Mouse (Mus musculus): ENCODE measurements around the gene Ppp1r26.
"Not testable (repeated sequence)": the region's sequence is repeated elsewhere in the genome, so short reads cannot be mapped to it uniquely, and the experiment has no call there.

The Ppp1r26 gene

DNA sequence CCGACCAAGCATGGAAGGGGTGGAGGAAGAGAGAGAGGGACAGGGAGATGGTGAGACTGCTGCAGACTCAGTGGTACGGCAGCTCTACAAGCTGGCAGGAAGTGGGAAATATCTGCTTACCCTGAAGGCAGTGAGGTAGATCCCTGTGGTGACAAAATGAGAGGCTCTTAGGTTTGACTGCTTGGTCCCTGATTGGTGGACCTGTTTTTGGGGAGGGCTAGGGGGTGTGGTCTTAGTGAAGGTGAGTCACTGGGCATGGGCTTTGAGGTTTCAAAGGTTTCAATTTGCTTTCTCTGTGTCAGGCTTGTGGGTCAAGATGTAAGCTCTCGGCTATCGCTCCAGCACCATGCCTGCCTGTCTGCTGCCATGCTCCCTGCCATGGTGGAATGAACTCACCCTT is 1.5 kb upstream of the Ppp1r26 start:
- DNase-seq (ENCODE audit: low read depth, low spot score), result no peak

DNA sequence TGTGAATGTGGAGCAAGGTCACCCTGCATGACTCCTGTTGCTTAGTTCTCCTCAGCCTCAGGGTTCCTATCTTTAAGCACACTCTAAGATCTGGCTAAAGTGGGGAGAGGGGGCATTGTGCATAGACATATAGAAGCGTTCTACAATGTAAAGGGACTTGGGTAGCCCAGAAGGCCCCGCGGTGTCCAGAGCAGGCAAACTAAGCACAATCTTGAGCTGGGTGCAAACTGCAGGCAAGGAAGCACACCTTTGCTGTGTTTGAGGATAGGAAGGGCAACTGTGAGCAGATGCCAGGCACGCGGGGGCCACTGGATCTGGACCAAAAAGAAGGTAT is 452 bp upstream of the Ppp1r26 start:
- no peak for DNase-seq (ENCODE audit: low read depth, low spot score)

DNA sequence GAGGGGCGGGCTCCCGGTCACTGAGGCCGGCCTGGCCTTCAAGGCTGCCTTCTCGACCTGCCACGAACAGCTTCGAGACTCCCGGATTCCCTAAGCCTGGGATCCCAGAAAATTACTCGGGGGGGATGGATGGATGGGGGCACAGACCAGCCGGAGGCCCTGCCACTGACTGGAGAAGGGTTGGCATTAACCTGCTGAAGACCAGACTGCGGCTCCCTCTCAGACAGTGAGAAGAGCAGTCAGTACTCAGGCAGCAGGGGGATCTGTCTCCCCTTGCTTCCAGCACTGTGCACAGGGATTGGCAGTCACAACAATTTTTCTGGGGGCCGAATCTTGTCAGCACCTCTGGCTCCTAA is 693 bp downstream of the Ppp1r26 start:
- no peak for DNase-seq (ENCODE audit: low read depth, low spot score)

DNA sequence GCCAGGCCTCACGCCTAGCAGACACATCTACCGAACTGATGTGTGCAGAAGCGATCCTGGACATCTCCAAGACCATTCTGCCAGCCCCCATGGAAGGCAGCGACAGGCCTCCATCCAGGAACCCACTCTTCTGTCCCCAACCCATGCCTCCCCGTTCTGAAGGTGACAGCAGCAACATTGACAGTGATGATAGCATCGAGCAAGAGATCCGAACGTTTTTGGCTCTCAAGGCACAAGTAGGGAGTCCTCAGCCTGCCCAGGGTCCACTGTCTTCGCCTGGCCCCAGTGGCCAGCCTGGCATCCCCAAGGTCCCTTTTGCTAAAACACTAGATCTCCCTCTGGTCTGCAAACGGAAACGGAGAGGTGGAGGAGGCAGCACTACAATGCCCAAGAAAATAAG is 5.1 kb downstream of the Ppp1r26 start:
- DNase-seq (ENCODE audit: low read depth, low spot score), result no peak

DNA sequence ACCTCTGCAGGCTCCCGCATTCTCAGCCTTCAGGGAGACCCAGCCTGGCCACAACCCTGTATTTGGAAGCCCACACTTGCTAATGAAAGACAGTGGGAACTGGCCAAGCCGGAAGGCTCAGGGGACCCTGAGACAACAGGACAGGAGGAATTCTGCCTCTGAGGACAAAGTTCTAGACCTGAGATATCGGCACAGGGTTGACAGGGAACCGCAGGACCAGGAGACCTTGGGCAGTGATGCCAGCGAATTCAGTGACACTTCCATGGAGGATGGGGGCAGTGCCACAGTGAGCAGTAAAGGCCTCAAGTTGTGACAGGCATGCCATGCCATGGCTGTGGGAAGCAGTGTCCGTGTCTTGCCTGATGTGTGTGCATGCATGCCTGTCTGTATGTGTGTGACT is 6.9 kb downstream of the Ppp1r26 start:
- DNase-seq (ENCODE audit: low read depth, low spot score), result no peak

DNA sequence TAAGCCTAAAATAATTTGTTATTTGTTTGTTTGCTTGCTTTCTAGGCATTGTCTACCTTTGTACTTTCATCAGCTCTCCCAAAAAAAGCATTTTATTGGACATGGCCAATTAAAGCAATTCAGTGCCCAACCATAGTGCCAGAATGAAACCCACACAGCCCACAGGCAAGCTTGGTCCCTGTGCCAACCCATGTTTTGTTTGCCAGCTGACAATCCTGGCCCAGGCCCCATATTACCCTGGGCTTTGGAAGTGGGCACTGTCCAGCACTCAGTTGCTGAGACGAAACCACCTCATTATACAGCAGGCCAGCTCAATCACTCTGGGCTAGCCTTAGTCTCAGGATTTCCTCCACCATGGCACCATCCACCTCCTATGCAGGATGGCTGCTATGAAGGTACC is 10.0 kb downstream of the Ppp1r26 start:
- no peak for DNase-seq (ENCODE audit: low read depth, low spot score)

DNA sequence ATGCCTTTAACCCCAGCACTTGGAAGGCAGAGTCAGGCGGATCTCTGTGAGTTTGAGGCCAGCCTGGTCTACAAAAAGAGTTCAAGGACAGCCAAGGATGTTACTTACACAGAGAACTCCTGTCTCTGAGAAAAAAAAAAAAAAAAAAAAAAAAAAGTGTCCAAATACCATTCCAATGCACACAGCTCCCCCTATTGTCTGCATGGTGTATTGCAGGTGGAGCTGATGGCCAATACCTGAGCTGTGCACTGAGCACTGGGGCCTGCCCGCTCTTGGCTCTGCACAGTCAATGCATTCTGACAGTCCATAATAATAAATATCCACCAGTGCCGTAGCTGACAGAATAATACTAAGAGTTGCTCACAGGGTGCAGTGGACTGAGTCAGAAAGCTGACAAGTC is 17.3 kb downstream of the Ppp1r26 start:
- no peak for DNase-seq (ENCODE audit: low read depth, low spot score)

DNA sequence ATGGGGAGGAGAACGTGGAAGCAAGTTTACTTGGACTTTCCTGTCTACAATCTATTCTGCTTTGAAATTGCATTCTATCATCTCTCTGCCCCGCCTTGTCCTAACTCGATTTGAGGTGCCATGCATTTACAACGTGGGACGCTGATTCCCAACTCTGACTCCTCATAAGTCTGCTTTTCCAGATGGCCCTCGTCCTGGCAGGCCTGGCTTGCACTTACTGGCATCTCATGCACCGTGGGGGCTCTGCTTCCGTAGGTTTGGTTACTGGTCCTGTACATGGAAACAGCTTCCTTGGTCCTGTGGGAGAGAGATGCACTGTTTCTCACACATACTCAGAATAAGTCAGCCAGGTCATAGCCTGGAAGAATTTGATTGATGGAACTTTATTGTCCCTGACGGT is 18.3 kb downstream of the Ppp1r26 start:
- no peak for DNase-seq (ENCODE audit: low read depth, low spot score)

DNA sequence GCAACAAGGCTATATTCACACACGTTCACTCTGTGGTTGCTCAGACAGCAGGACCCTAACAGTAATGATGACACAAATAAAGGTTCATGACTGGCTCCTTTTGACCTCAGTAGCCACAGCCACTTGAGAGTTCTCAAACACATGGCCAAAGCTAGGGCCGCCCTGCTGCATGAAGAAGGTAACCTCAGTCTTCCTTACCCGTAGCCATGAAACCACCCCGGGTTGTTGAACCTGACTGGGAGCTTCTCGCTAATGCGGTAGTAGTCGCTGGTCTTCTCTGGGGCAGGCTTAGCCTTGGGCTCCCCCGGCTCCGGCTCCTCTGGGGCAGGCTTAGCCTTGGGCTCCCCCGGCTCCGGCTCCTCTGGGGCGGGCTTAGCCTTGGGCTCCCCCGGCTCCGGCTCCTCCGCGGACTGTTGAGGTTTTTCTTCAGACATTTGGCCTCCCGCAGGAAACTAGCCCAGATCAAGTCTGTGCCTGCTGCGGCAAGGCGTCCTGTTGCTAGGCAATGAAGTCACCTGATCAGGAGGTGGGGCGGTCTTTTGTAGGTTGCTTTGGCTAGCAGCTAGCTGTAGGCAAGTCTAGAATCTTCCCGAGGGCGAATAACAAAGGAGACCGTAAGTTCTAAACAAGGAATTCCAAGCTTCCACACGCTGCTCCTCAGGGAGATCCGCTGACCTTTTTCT is 19.4 kb downstream of the Ppp1r26 start, which contains the start of gene 1700007K13Rik:
TSS of gene 1700007K13Rik (minus strand) at position 497 of the 683 bp plus-strand sequence.
- DNase-seq (ENCODE audit: low read depth, low spot score), result no peak

DNA sequence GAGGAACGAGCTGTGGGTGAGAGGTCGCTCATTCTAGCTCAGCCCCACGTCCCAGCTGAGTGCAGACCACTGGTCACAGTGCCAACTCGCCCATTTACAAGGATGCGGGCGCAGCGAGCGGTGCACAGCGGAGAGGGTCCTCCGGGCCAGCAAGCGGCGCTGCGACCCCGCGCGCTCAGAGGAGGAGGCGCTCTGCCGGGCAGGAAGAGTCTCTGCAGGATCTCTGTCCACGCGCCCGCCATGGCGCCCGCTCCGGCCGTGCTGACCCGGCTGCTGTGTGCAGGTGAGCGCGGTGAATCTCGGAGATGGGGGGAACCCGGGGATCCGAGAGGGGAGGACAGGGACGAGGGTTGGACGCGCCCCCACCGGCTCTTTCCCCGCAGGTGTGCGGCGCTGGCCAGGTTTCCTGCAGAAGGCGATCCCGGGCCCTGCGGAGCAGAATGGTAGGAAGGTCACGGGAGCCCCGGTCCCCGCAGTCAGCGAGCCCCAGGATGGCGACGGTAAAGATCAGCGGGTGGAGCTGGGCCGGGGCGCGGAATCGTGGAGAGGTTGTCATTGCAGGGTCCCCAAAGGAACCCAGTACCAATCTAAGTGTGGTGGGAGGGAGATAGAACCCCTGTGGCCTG is 21.4 kb downstream of the Ppp1r26 start, which contains the start of gene Mrps2:
TSS of gene Mrps2 (plus strand) at position 207 of the 626 bp plus-strand sequence.
- peak; percentile 81 for DNase-seq (ENCODE audit: low read depth, low spot score)

DNA sequence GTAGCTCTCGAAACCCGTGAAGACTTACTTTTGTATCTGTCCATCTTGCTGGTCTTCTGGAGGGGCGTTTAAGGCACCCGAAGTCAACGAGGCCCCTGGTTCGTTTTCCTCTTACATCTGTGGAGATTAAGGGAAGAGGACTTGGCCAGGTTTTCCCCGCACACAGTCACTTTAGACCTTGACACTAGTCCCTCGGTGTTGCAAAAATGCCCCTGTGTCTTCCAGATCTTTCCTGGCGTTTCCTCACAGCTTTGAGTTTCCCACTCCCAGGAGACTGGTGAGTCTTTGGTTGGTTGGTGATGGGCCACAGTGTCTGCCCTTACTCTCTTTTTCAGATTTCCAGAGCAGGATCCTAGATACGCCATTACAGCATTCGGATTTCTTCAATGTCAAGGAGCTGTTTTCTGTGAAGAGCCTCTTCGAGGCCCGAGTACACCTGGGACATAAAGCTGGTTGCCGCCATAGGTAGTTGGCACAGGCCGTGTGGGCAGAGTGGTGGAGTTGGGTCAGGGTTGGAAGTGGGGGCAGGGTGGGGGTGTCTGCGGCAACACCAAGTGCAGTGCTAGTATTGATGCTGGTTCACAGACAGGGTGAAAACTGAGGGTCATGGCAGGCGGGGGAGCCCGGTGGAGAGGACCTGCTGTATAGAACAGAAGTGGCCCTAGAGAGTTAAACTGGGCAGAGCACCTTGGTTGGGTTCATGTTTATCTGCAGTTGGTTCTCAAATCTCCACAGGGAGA is 22.1 kb downstream of the Ppp1r26 start:
- DNase-seq (ENCODE audit: low read depth, low spot score), result no peak

DNA sequence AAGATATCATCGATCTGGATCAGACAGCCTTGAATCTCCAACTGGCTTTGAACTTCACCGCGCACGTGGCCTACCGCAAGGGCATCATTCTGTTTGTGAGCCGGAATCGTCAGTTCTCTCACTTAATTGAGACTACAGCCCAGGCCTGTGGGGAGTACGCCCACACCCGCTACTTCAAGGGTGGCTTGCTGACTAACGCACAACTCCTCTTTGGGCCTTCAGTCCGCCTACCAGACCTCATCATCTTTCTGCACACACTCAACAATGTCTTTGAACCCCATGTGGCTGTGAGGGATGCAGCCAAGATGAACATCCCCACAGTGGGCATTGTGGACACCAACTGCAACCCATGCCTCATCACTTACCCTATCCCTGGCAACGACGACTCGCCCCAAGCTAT is 22.9 kb downstream of the Ppp1r26 start:
- DNase-seq (ENCODE audit: low read depth, low spot score), result no peak

DNA sequence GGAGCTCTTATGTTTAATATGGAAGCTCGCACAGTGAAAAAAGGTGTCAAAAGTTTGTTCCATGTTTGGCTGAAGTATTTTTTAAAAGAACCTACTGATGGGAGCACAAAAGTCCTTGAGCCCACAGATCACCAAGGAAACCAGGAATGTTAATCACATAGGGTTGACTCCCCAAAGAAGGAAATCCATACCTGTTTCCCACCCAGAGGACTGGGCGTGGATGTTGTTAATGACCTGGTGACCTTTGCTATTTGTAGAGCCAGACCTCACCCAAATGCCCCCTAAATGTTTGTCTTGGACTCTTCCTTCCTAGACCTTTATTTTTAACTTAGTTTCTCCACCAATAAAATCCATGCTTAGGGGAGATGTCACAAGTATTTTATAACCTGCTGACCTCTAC is 24.0 kb downstream of the Ppp1r26 start:
- DNase-seq (ENCODE audit: low read depth, low spot score), result no peak

DNA sequence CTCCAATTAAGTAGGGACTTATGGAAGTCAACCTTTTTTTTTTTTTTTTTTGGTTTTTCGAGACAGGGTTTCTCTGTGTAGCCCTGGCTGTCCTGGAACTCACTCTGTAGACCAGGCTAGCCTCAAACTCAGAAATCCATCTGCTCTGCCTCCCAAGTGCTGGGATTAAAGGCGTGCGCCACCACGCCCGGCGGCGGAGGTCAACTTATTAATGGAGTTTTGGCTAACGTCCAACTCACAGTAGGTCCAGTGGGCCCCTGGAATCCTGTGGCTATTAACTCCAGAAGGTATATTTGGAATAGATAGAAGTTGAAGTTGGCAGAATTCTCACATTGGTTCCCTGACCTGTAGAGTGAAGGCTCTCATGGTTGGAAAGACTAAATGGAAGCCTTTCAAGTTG is 25.4 kb downstream of the Ppp1r26 start:
- DNase-seq (ENCODE audit: low read depth, low spot score), result not testable (repeated sequence)

DNA sequence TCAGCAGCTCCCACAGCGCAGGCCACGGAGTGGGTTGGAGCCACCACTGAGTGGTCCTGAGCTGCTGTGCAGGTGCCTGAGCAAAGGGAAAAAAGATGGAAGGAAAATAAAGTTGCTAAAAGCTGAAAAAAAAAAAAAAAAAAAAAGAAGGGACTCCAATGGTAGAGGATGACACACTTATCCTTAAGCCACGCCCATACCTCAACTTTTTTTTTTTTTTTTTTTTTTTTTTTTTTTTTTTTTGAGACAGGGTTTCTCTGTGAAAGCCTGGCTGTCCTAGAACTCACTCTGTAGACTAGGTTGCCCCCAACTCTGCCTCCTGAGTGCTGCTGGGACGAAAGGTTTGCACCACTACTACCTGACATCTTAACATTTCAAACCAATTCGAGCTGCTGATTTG is 31.4 kb downstream of the Ppp1r26 start:
- not testable (repeated sequence) for DNase-seq (ENCODE audit: low read depth, low spot score)

DNA sequence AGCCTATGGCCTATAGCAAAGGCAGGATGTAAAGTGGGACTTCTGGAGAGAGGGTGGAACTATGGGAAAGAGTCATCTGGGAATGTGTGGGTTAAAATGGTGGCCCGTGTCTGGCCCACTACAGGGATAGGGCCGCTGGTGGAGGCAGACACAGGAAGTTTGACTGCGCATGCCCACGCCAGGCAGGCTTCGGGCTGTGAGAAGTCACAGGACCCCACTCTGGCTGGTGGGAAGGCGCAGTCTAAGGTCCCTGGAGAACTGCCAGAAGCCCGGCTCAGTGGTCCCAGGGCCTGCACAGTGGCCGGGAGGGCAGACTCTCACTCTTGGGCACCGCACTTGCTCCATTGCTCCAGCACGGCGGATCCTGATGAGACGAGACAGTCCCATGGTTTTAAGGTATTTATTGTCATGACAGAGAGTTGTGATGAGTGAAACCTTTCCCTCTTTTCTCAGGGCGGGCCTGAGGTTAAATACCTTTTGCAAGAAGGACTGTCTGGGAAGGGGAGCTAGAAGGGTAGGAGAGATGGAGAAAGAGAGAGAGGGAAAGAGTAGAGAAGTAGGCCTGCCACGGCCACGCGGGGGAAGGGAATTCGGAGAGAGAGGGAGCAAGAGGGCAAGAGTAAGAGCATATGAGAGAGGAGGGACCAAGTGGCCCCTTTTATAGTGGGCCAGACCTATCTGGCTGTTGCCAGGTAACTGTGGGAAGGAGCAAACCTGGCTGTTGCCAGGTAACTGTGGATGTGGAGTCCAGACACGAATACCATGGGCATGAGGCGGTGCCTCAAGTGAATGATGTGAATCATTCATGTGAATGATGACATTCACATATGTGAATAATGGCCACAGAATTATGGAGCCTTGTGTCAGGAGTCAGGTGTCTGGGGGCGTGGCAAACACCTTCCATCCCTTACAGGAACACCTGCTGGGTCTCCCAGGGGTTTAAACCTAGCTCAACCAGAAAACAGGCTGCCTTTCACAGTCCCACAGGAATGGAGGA is 32.9 kb downstream of the Ppp1r26 start:
- no peak for DNase-seq (ENCODE audit: low read depth, low spot score)

DNA sequence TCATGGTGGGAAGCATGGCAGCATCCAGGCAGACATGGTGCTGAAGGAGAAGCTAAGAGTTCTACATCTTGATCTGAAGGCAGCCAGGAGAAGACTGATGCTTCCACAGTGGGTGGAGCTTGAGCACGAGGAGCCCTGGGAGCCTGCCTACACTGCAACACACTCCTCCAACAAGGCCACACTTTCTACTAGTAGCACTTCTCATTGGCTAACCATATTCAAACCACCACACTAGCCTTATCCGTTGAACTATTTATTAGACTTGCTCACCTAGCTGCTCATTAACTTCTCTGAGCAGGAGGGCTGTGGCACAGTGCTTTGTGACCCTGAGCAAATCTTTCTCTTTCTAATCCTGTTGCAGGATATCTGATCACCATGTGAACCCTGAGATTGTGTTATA is 37.3 kb downstream of the Ppp1r26 start:
- DNase-seq (ENCODE audit: low read depth, low spot score), result no peak

DNA sequence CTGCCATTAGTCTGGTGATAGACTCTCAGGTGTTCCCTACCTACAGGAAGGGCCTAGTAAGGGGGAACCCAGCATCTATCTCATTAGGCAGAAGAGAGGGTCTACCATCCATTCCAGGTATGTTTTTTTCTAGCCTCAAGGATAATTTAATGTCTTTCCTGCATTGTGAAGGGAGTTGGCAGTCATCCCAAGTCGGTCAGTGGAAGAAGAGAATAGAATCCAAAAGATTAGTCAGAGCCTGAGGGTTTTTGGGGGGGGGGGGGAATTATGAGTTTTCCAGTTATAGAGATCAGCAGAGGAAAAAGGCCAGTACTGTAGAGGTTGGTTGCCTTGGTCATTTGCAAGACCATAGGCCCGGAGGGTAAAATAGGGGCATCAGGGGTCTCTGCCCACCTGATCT is 47.9 kb downstream of the Ppp1r26 start:
- no peak for DNase-seq (ENCODE audit: low read depth, low spot score)

DNA sequence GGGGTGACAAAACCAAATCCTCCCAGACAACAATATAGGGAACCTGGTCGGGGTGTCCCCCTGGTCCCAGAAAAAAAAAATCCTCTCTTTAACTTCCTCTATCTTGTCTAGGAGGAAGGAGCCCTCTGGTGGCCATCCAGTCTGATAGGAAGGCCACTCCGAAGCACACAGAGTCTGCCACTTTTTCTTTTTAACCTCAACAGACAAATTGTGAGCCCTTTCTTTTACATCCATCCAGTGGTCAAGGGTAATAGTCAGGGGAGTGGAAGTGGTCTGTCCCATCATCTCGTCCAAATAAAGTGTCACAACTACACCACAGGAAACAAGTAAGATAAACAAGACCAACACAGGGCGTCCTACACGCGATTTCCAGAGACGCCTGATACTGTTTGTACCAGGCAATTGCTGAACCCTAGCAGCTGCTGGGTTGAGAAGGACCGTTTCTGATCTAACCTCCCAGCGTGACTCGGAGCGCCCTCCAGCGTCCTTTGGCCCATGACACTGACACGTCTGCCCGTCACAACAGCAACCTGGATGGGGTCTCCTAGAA is 48.7 kb downstream of the Ppp1r26 start:
- DNase-seq (ENCODE audit: low read depth, low spot score), result no peak

DNA sequence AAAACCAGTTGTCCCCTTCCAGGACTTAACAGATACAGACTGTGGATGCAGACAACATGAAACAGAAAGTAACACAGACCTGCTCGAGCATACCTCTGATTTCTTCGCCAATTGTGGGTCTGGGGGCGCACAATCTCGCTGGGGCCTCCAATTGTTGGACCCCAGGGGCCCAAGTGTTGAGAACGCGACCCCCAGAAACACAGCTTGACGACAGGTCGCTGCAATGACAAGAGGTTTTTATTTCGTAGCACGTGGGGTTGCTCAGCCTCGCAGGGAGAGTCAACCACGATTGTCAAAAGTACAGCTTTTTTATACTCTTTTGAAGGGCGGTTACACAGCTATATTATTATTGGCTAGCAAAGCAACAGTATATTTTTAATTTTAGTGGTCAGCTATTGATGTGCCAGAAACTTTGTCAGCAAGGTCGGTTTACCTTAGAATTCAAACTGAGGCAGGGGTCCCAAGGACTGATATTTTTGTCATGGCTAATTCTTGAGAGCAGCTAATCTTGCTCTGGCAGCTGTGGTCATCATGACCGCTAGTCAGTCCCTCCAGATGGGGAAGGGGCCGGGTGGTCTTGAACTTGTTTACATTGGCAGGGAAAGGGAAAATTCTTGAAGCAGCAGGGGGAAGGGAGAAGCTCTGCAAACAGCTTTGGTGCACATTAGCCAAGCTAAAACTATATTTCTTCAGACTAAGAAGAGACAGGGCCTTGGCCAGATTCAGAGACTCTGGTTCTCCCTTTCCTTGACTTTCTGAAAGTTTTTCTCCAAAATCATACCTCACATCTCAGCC is 49.4 kb downstream of the Ppp1r26 start:
- DNase-seq (ENCODE audit: low read depth, low spot score), result no peak

DNA sequence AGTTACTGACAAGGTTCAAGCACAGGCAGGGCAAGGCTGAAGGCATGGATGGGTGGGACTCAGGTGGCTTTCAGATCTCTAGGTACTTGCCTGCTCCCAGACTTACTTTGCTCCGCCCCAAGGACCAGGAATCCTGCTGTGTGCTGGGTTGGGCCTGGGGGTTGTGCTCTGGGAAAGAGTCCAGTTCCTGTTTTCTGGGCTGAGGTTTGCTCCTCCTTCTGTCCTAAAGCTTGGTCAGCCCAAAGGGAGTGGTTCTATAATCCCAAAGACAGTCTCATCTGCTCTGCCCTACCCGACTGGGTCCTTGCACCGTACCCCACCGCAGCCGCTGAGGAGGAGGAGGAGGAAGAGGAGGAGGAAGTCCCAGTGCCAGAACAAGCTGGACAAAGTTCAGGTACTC is 50.1 kb downstream of the Ppp1r26 start, which contains the start of gene Gbgt1:
TSS of gene Gbgt1 (plus strand) at position 221 of the 400 bp plus-strand sequence.
- no peak for DNase-seq (ENCODE audit: low read depth, low spot score)
